Mouse (Mus musculus) forebrain, embryonic 16.5 days (tissue): Measurements from ENCODE around the gene Gprin3. TPM values are rescaled to one million over a fixed set of nuclear protein-coding genes. Genes with fewer than 3 reads are reported as not detected.

Experiments used
- ATAC-seq: fragments of 200-750 bp; cut with Nextera tagmentation; 2 replicates; pipeline ENCODE4 v1.8.0; 2017; ENCODE audit warnings: mild to moderate bottlenecking, moderate library complexity
- H3K27ac ChIP-seq: fragments of 300-500 bp; sonication (generic); 2 replicates; pipeline ENCODE4 v1.5.1; 2014; ENCODE audit warnings: low read length, control low read depth
- H3K27me3 ChIP-seq: fragments of 300-500 bp; sonication (generic); replicated peaks from 2 replicates; pipeline ENCODE4 v1.6.1; 2014; ENCODE audit warnings: low read length; ENCODE audit not compliant: control insufficient read depth, insufficient read depth
- H3K36me3 ChIP-seq: fragments of 300-500 bp; sonication (generic); 2 replicates; pipeline ENCODE4 v1.6.1; 2014; ENCODE audit not compliant: control insufficient read depth, insufficient read depth
- H3K4me1 ChIP-seq: fragments of 300-500 bp; sonication (generic); replicated peaks from 2 replicates; pipeline ENCODE4 v1.6.1; 2014; ENCODE audit warnings: low read length; ENCODE audit not compliant: control insufficient read depth, insufficient read depth
- H3K4me2 ChIP-seq: fragments of 300-500 bp; sonication (generic); 2 replicates; pipeline ENCODE4 v1.6.1; 2014; ENCODE audit warnings: mild to moderate bottlenecking, low read length, control low read depth
- H3K4me3 ChIP-seq: fragments of 300-500 bp; sonication (generic); replicated peaks from 2 replicates; pipeline ENCODE4 v1.5.1; 2014; ENCODE audit warnings: mild to moderate bottlenecking, low read length, control low read depth
- H3K9ac ChIP-seq: fragments of 300-500 bp; sonication (generic); replicated peaks from 2 replicates; pipeline ENCODE4 v1.6.1; 2014; ENCODE audit warnings: low read depth, low read length, control low read depth
- H3K9me3 ChIP-seq: fragments of 300-500 bp; sonication (generic); 2 replicates; pipeline ENCODE4 v1.6.1; 2016; ENCODE audit warnings: low read length; ENCODE audit not compliant: control insufficient read depth
- WGBS: fragments of 180-500 bp; shearing (Covaris S2); extraction: QIAGEN DNeasy Blood & Tissue Kit; methylation state at CpG from one replicate; pipeline ENCODE4 v1.1.7; 2014; 5-methylcytosine and 5-hydroxymethylcytosine counted together
- polyA plus RNA-seq: library from polyadenylated mRNA; unstranded; fragments of >200 nt; fragmentation: Nextera tagmentation; extraction: Ambion mirVana; gene quantifications from 2 replicates; pipeline ENCODE4 v1.2.1, GENCODE M21; 2015

The Gprin3 gene
- polyA plus RNA-seq, 1 experiment from 2014 or later, result 5.3 TPM

DNA sequence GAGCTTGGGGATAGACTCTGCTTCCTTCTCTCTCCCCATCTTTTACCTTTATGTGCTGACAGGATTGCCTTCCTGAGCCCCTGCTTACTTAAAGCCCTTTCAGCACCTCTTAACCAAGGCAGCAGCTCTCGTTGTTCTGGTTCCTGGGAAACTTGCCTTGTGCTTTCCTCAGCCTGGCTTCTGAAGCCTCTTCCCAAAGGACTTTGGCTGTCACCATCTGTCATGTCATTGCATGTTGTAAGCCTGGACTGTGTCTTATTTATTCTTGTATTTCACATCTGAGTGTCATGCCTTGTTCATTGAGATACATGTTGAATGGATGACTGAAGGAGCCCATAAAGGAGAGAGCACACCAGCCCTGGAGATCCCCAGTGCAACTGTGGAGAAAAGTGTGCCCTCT, 2.3 kb downstream of the Gprin3 start:
- Histone ChIP-seq H3K4me3 (no peak overlapping the region), H3K4me2 (no peak overlapping the region), H3K27ac (no peak overlapping the region), H3K27me3 (no peaks in the 10 kb centered on the region), H3K9ac (no peak overlapping the region), H3K9me3 (no peaks in the 10 kb centered on the region), H3K4me1 (peaks cover 8% of the 10 kb centered on the region; the same call in 1 of the 2 replicates), H3K36me3 (no peaks in the 10 kb centered on the region)
- ATAC-seq, result no peak
- WGBS, result 57% methylated on average over 1 of the region's 1 CpGs

GRCm38 (mm10) chr6:59419264-59419663, 6.8 kb downstream of the Gprin3 start:
- peak; percentile 54 for ATAC-seq
- 27% methylated on average over 3 of the region's 3 CpGs for WGBS
- Histone ChIP-seq H3K4me1 (no peaks in the 10 kb centered on the region), H3K4me2 (no peak overlapping the region), H3K4me3 (no peak overlapping the region), H3K27me3 (no peaks in the 10 kb centered on the region), H3K36me3 (no peaks in the 10 kb centered on the region), H3K27ac (no peak overlapping the region), H3K9me3 (no peaks in the 10 kb centered on the region), H3K9ac (no peak overlapping the region)

- Histone ChIP-seq H3K4me3 (no peak overlapping the region), H3K27ac (no peak overlapping the region), H3K4me1 (no peaks in the 10 kb centered on the region), H3K27me3 (no peaks in the 10 kb centered on the region), H3K4me2 (no peak overlapping the region), H3K9ac (no peak overlapping the region), H3K9me3 (no peaks in the 10 kb centered on the region), H3K36me3 (no peaks in the 10 kb centered on the region)
- no peak for ATAC-seq
- WGBS, result 75% methylated on average over 2 of the region's 2 CpGs
These were observed 7.4 kb downstream of the Gprin3 start for GRCm38 (mm10) chr6:59418659-59419058.

GRCm38 (mm10) chr6:59414816-59415215, 11.3 kb downstream of the Gprin3 start:
- no peaks in the 10 kb centered on the region for H3K36me3 ChIP-seq
- ATAC-seq, result no peak
- no peaks in the 10 kb centered on the region for H3K9me3 ChIP-seq
- no peak overlapping the region for H3K9ac ChIP-seq
- H3K27me3 ChIP-seq, result no peaks in the 10 kb centered on the region
- no peak overlapping the region for H3K27ac ChIP-seq
- peaks cover 9% of the 10 kb centered on the region for H3K4me1 ChIP-seq
- no peak overlapping the region for H3K4me3 ChIP-seq
- 89% methylated on average over 6 of the region's 6 CpGs for WGBS
- no peak overlapping the region for H3K4me2 ChIP-seq

- no peaks in the 10 kb centered on the region for H3K27me3 ChIP-seq
- H3K9me3 ChIP-seq, result no peaks in the 10 kb centered on the region
- WGBS, result 15% methylated on average over 13 of the region's 13 CpGs
- ATAC-seq, result 0 out of 2 replicates have a peak, but pooled peaks have one; percentile 27
- no peaks in the 10 kb centered on the region for H3K36me3 ChIP-seq
- H3K27ac ChIP-seq, result no peak overlapping the region
- peaks cover 12% of the 10 kb centered on the region for H3K4me1 ChIP-seq
- peak overlapping the region; percentile 9; the same call in 1 of the 2 replicates for H3K4me2 ChIP-seq
- H3K4me3 ChIP-seq, result no peak overlapping the region
- no peak overlapping the region for H3K9ac ChIP-seq
These were observed 13.4 kb downstream of the Gprin3 start for GRCm38 (mm10) chr6:59412417-59413346.

DNA sequence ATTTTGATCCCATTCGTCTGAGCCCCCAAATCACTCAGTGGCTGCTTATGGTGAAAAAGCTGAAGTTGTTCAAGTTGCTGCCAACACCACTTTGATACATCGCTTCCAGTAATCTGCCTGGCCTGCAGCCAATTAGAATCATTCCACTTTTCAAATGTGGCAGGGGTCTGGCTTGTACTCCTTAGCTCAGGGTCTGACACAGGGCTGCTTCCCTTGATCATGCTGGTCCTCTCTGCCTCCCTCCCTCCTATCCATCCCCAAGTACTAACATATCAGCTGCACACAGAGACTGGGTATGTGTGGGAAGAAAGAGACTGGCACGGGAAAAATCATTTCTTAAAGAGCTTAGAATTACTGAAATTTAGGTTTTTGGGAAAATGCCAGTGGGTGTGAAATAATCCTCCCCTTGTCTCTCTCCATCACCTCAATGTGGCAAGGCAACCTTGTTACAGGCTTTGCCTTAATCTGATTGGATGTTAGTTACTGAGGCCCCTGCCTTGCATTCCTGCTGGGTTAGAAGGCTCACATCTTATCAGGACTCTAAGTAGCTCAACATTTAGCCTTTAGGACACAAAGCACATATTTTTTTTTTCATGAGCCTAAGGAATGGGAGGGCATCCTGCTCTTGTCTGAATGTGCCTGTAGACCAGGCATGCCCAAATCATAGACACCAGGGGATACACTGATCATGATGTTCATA, 16.9 kb downstream of the Gprin3 start:
- Histone ChIP-seq H3K9ac (no peak overlapping the region), H3K36me3 (no peaks in the 10 kb centered on the region), H3K27me3 (no peaks in the 10 kb centered on the region), H3K9me3 (no peaks in the 10 kb centered on the region), H3K4me1 (peaks cover 12% of the 10 kb centered on the region), H3K4me2 (no peak overlapping the region), H3K4me3 (no peak overlapping the region), H3K27ac (no peak overlapping the region)
- ATAC-seq, result peak; percentile 73
- WGBS, result 15% methylated on average over 3 of the region's 3 CpGs

DNA sequence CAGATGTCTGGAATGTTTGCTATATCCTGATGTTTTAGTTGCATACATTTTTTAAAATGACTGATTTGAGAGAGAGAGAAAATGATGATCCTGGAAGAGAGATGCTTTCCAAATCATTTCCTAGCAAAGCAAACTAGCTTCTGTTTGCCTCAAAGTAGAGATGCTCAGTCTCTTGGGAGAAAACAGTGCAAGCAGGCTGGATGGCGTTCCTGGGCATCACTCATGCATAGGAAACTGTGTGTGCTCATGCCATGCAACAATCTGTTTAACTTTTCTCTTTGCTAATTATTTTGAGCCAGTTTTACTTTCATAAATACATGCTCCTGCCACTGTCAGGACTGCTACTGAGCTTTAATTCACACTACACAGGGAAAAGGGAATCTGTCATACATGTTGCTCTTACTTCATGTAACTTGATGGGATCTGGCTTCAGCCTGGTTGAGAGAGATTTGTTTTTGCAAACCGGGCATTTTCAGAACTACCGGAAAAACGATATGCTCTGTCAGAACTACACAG, 18.6 kb downstream of the Gprin3 start:
- peak; percentile 51 for ATAC-seq
- H3K4me2 ChIP-seq, result no peak overlapping the region
- no peaks in the 10 kb centered on the region for H3K27me3 ChIP-seq
- no peaks in the 10 kb centered on the region for H3K36me3 ChIP-seq
- WGBS, result 73% methylated on average over 4 of the region's 4 CpGs
- no peaks in the 10 kb centered on the region for H3K9me3 ChIP-seq
- peaks cover 8% of the 10 kb centered on the region for H3K4me1 ChIP-seq
- H3K27ac ChIP-seq, result no peak overlapping the region; the same call in 1 of the 2 replicates
- H3K4me3 ChIP-seq, result no peak overlapping the region
- H3K9ac ChIP-seq, result no peak overlapping the region

DNA sequence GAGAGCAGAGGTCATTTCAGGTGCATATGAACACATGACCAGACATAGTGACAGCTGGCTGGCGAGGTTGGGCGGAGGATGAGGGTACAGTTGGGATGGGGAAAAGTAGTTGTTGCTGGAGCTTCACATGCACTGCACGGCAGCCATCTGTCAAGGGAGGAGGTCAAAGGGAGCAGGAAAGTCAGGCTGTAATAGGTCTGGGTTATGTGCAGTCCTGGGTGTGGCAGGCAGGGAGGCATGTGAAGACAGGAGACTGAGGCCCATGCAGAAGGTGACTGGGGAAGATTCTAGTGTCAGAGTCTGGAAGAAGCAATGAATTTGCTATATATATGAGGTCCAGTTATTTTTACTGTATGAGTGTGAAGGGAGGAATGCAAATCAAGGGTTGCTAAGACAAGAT, 35.9 kb downstream of the Gprin3 start:
- no peak overlapping the region for H3K4me2 ChIP-seq
- H3K9me3 ChIP-seq, result no peaks in the 10 kb centered on the region
- H3K27ac ChIP-seq, result no peak overlapping the region
- 87% methylated on average over 3 of the region's 3 CpGs for WGBS
- no peaks in the 10 kb centered on the region for H3K4me1 ChIP-seq
- H3K27me3 ChIP-seq, result no peaks in the 10 kb centered on the region
- no peak overlapping the region for H3K4me3 ChIP-seq
- H3K9ac ChIP-seq, result no peak overlapping the region
- no peak for ATAC-seq
- H3K36me3 ChIP-seq, result no peaks in the 10 kb centered on the region

DNA sequence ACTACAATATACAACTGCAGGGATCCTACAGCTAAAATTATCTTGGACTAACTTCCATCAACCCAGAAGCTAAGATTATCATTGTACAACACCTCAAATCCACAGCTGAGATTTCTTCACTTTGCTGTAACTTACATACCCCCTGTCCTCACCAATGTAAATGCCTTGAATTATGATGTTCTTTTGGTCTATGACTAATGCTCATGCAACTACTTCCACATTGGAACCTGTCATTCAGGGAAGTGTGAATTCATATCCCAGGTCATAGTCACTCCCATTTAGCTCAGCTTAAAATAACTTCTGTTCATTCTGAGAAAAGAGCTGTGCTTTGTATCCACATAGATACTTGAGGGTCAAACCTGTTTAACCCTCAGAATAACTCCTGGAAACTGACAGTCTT, 60.8 kb downstream of the Gprin3 start:
- Histone ChIP-seq H3K9me3 (no peaks in the 10 kb centered on the region), H3K36me3 (no peaks in the 10 kb centered on the region), H3K27me3 (no peaks in the 10 kb centered on the region), H3K4me1 (no peaks in the 10 kb centered on the region), H3K27ac (no peak overlapping the region), H3K4me3 (no peak overlapping the region), H3K4me2 (no peak overlapping the region), H3K9ac (no peak overlapping the region)
- ATAC-seq, result no peak
